Mouse (Mus musculus) megakaryocyte, embryonic 14.5 days (primary cell): ENCODE data around the gene Snrpb. TPM values are rescaled to one million over a fixed set of nuclear protein-coding genes. Genes with fewer than 3 reads are reported as not detected.
A peak's percentile ranks its signal among the peaks of the same experiment; 100 is the strongest.

Source experiments
- H3K27me3 ChIP-seq: replicated peaks from 2 replicates; pipeline ENCODE3; 2012; ENCODE audit warnings: inconsistent platforms
- H3K36me3 ChIP-seq: replicated peaks from 2 replicates; pipeline ENCODE3; 2012; ENCODE audit warnings: low read length, inconsistent platforms, mixed read lengths
- H3K4me1 ChIP-seq: 2 replicates; pipeline ENCODE4 v1.6.1; 2012; ENCODE audit warnings: inconsistent platforms
- H3K4me3 ChIP-seq: replicated peaks from 2 replicates; pipeline ENCODE3; 2012; ENCODE audit warnings: moderate library complexity, mild to moderate bottlenecking, inconsistent platforms
- H3K9me3 ChIP-seq: 2 replicates; pipeline ENCODE4 v1.6.1; 2012; ENCODE audit warnings: inconsistent platforms
- FLI1 ChIP-seq: IDR thresholded peaks from 2 replicates; pipeline ENCODE4 v1.6.1; 2012; ENCODE audit warnings: low read length, inconsistent platforms, mixed read lengths
- GATA1 ChIP-seq: IDR thresholded peaks from 3 replicates; pipeline ENCODE4 v1.6.1; 2012; ENCODE audit warnings: mixed read lengths, low read length, inconsistent platforms, borderline replicate concordance
- polyA plus RNA-seq: library from polyadenylated mRNA; stranded (reverse); fragments of >175 nt; gene quantifications from 2 replicates; pipeline ENCODE4 v1.2.3, GENCODE M21; 2012; ENCODE audit warnings: low replicate concordance; ENCODE audit not compliant: insufficient read depth

The Snrpb gene
- 320 and 402 TPM in 2 replicates for polyA plus RNA-seq

- Histone ChIP-seq H3K36me3 (peaks cover 33% of the 10 kb centered on the region), H3K27me3 (peaks cover 10% of the 10 kb centered on the region), H3K4me1 (peaks cover 27% of the 10 kb centered on the region), H3K9me3 (peaks cover 3% of the 10 kb centered on the region; the same call in 1 of the 2 replicates), H3K4me3 (peak within 1 kb of the TSS; percentile 97)
- TF ChIP-seq GATA1, result no peak
- TF ChIP-seq FLI1, result peak; percentile 97
Measured at GRCm38 (mm10) chr2:130178706-130179506, at the start of gene Snrpb. Gene Snrpb (minus strand): TSS chr2:130179403.

GRCm38 (mm10) chr2:130211581-130211980 is 32.4 kb upstream of the Snrpb start:
- TF ChIP-seq FLI1 (no peak), GATA1 (no peak)
- Histone ChIP-seq H3K27me3 (peaks cover 32% of the 10 kb centered on the region), H3K36me3 (no peaks in the 10 kb centered on the region), H3K4me1 (peaks cover 6% of the 10 kb centered on the region), H3K4me3 (no peak overlapping the region), H3K9me3 (0 out of 2 replicates have a peak, but pooled peaks cover 4% of the 10 kb centered on the region)

GRCm38 (mm10) chr2:130209636-130210035 is 30.4 kb upstream of the Snrpb start:
- H3K4me1 ChIP-seq, result peaks cover 6% of the 10 kb centered on the region
- H3K36me3 ChIP-seq, result no peaks in the 10 kb centered on the region
- H3K4me3 ChIP-seq, result no peak overlapping the region
- H3K9me3 ChIP-seq, result peaks cover 7% of the 10 kb centered on the region
- peaks cover 32% of the 10 kb centered on the region for H3K27me3 ChIP-seq
- TF ChIP-seq GATA1 (no peak), FLI1 (no peak)

- H3K36me3 ChIP-seq, result no peaks in the 10 kb centered on the region
- H3K4me1 ChIP-seq, result peaks cover 6% of the 10 kb centered on the region
- TF ChIP-seq FLI1 (no peak), GATA1 (no peak)
- no peak overlapping the region for H3K4me3 ChIP-seq
- H3K27me3 ChIP-seq, result peaks cover 29% of the 10 kb centered on the region
- H3K9me3 ChIP-seq, result peaks cover 15% of the 10 kb centered on the region
Measured at GRCm38 (mm10) chr2:130207996-130208395, 28.8 kb upstream of the Snrpb start.

- H3K4me1 ChIP-seq, result peaks cover 6% of the 10 kb centered on the region
- no peak for TF ChIP-seq GATA1
- no peak for TF ChIP-seq FLI1
- peaks cover 12% of the 10 kb centered on the region for H3K9me3 ChIP-seq
- no peaks in the 10 kb centered on the region for H3K36me3 ChIP-seq
- peaks cover 25% of the 10 kb centered on the region for H3K27me3 ChIP-seq
- no peak overlapping the region for H3K4me3 ChIP-seq
Measured at GRCm38 (mm10) chr2:130207376-130207775, 28.2 kb upstream of the Snrpb start.

GRCm38 (mm10) chr2:130200961-130201360 is 21.8 kb upstream of the Snrpb start:
- no peak for TF ChIP-seq GATA1
- no peak for TF ChIP-seq FLI1
- H3K4me3 ChIP-seq, result no peak overlapping the region
- H3K4me1 ChIP-seq, result no peaks in the 10 kb centered on the region
- peaks cover 21% of the 10 kb centered on the region for H3K9me3 ChIP-seq
- no peaks in the 10 kb centered on the region for H3K36me3 ChIP-seq
- peaks cover 14% of the 10 kb centered on the region for H3K27me3 ChIP-seq

GRCm38 (mm10) chr2:130194894-130195293 is 15.7 kb upstream of the Snrpb start, which contains the start of gene Tmc2:
Gene Tmc2 (plus strand): TSS chr2:130195194.
- Histone ChIP-seq H3K4me1 (no peaks in the 10 kb centered on the region), H3K36me3 (no peaks in the 10 kb centered on the region), H3K4me3 (no peak within 1 kb of the TSS), H3K27me3 (peaks cover 11% of the 10 kb centered on the region), H3K9me3 (peaks cover 26% of the 10 kb centered on the region)
- TF ChIP-seq GATA1 (no peak), FLI1 (no peak)

GRCm38 (mm10) chr2:130188391-130188790 is 9.2 kb upstream of the Snrpb start:
- Histone ChIP-seq H3K4me3 (no peak overlapping the region), H3K9me3 (peaks cover 25% of the 10 kb centered on the region), H3K27me3 (peaks cover 33% of the 10 kb centered on the region), H3K36me3 (no peaks in the 10 kb centered on the region), H3K4me1 (no peaks in the 10 kb centered on the region)
- TF ChIP-seq GATA1 (no peak), FLI1 (no peak)

GRCm38 (mm10) chr2:130179507-130180019 is 360 bp upstream of the Snrpb start:
- Histone ChIP-seq H3K4me1 (peaks cover 27% of the 10 kb centered on the region), H3K27me3 (peaks cover 15% of the 10 kb centered on the region), H3K4me3 (peak overlapping the region; percentile 97), H3K36me3 (peaks cover 27% of the 10 kb centered on the region), H3K9me3 (peaks cover 3% of the 10 kb centered on the region; the same call in 1 of the 2 replicates)
- TF ChIP-seq GATA1 (no peak), FLI1 (no peak)

- peaks cover 7% of the 10 kb centered on the region for H3K27me3 ChIP-seq
- TF ChIP-seq FLI1 (no peak), GATA1 (no peak)
- peak overlapping the region; percentile 97 for H3K4me3 ChIP-seq
- H3K36me3 ChIP-seq, result peaks cover 39% of the 10 kb centered on the region
- peaks cover 3% of the 10 kb centered on the region; the same call in 1 of the 2 replicates for H3K9me3 ChIP-seq
- H3K4me1 ChIP-seq, result peaks cover 27% of the 10 kb centered on the region
Measured at GRCm38 (mm10) chr2:130178381-130178705, 860 bp downstream of the Snrpb start.
